Mouse (Mus musculus): ENCODE data around the gene Garem2.
A peak's percentile ranks its signal among the peaks of the same experiment; 100 is the strongest.
"Not testable (repeated sequence)": the region's sequence is repeated elsewhere in the genome, so short reads cannot be mapped to it uniquely, and the experiment has no call there.

Garem2 gene

DNA sequence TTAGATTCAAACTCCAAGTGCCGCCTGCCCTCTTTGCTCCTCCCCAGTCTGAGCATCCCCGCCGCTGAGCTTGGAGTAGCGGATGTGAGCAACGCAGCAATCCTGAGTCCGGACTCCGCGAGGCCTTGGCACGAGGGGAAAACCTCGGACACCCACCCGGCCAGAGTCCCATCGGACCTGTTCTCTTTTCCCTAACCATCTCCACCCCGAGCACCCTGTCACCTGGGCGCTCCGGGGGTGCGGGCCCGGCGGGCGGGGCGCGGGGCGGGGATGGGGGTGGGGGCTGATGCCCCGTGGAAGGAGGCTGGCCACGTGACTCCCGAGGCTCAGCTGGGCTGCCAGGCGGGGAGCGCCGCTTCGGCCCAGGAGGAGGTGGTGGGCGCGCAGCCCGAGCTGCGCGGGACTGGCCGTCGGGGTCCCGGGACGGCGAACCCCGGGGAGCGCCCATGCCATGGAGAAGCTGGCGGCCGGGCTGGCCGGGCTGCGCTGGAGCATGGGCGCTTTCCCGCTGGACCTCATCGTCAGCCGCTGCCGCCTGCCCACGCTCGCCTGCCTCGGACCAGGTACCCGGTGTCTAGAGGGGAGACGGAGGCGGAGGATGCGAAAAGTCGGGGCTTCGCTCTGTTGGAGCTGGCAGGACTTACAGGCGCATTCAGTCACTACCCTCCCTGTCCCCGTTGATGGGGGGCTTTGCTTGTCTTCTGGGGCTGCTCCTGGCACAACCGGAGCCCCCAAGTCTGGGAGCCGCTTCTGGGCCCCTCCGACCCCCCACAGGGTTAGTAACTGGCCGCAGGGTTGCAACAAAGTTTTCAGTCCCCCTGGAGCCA lies at the start of gene Garem2:
Gene Garem2, plus strand, starts transcription at position 321 of the 827 bp plus-strand sequence.
- no peak for DNase-seq (ENCODE audit: low spot score in 2 of 2)

DNA sequence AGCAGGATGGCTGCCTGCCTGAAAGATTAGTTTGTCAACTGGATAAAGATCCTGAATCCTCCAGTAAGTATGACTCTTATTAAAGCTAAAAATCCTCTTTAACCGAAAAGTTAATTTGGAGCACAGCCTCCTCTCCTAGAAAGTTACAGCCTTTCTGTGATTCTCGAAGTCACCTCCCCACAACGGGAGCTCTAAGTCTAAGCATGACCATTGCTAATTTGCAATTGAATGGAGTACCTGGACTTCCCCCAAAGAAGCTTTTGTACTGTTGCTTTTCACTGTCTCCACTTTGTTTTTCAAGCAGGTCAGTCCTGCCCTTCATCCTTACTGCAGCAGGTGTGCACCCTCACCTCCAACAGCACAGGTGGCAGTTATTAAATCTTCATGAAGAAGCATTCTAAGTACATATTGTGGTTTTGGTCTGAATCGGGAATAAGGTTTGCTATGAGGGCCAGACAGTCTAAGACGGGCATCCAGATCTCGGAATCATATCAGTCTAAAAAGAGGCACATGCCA lies 46.7 kb upstream of the Garem2 start:
- no peak for DNase-seq (ENCODE audit: low spot score in 2 of 2)

DNA sequence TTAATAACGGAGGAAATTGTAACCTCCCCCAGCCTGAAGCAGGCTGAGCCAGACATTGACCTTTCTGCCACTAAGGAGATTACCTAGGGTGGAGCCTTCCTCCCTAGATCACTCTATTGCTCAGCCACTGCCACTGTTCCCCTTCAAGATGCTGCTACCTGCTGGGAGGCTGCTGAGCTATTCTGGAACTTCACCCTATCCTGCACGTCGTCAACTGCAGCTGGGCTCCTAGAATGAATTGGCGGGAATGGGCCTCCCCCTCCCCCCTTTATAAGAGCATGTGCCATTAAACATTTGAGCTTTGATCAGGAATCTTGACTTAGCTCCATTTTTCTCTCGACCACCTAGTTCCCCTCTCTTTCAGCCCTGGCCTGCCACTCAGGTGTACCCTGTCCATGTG lies 45.4 kb upstream of the Garem2 start:
- DNase-seq (ENCODE audit: low spot score in 2 of 2) = not testable (repeated sequence)

DNA sequence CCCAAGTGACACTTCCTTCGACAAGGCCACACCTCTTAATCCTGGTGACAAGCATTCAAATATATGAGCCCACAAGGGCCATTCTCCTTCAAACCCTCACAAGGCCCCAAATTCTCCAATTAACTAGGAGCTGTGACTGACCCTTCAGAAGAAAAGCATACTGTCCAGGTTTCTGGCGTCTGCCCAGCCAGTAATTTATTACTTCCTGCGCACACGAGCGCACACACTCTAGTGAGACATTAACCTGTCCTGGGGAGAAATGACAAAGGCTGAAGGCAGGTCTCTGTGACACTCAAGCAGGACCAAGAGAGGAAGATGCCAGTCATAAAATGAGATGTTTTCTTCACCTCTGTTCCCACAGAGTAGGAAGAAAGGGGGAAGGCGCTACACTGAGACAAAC lies 37.2 kb upstream of the Garem2 start:
- DNase-seq (ENCODE audit: low spot score in 2 of 2) = no peak

DNA sequence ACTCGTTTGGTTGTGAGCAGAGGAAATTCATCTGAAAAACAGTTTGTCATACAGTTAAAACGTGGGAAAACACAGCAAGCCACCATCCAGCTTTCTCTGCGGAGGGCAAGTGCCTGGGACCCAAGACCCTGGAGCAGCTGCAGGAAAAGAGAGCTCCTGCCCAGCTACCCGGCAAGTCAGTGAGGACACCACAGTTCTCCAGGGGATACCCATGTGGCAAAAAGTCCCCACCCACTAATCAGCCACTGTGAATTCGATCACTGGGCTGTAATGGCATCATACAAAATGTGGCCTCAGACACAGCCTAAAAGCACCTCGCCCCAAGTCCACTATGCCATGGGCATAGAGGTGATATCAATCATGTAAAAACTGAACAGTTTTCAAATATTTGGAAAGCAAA lies 33.3 kb upstream of the Garem2 start:
- no peak for DNase-seq (ENCODE audit: low spot score in 2 of 2)

DNA sequence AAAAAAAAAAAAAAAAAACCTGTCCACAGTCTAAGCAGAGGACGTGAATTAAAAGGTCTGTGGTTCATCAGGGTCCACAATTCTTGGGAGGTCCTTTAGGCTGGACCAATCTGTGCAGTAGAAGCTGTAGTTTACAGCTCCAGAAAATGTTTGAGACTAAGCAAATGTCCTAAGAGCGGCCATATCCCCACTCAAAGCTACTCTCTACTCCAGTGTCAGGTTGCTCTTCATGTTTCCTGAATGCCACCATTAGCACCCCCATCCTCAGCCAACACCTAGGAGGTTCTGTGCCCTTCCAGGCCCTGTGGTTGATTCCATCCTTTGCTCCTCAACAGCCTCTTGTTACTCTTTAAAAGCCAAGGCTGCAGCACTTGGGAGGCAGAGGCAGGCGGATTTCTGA lies 32.6 kb upstream of the Garem2 start:
- no peak for DNase-seq (ENCODE audit: low spot score in 2 of 2)

DNA sequence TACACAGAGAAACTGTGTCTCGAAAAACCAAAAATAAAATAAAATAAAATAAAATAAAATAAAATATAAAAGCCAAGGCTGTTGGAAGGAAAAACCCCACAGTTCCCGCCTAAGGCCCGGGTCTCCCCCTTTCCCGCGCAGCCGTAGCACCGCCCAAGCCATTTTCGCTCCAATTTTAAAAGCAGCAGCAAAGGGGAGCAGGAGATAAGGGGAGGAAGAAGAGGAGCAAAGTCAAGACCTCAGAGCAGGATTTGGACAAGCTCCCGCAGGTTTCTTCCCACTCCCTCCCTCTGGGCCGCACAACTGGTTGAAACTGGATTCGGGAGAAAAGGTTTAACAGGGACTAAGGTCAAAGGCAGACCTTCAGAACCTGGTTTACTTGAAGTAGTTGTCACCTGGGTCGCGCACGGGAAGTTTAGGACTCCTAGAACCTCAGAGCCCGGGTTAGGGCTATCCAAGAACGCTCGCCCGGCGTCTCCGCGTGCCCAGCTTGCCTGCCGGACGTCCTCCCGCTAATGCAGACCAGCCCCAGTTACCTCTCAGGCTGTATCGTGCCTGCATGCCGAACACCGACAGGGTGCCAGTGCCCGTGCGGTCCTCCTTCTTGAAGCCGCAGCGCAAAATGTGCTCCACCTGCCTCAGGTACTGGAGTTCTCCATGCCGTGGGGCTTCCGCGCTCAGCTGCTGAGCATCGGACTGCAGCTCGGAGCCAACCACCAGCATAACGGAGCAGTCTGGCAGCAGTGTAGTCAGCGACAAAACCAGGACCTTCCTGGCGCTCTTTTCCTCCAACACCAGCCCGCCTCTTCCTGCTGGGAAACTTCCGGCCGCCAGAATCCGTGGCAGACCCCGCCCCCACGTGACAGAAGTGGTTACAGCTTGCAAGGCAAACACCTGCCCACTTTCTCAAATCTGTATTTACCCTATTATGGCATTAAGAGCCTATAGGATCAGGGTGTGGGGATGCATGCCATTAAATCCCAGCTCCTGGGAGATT lies 31.8 kb upstream of the Garem2 start, which contains the start of gene Tyms:
Gene Tyms, minus strand, starts transcription at position 793 of the 997 bp plus-strand sequence.
- peak; percentile 67 to 81 for DNase-seq (ENCODE audit: low spot score in 2 of 2)

DNA sequence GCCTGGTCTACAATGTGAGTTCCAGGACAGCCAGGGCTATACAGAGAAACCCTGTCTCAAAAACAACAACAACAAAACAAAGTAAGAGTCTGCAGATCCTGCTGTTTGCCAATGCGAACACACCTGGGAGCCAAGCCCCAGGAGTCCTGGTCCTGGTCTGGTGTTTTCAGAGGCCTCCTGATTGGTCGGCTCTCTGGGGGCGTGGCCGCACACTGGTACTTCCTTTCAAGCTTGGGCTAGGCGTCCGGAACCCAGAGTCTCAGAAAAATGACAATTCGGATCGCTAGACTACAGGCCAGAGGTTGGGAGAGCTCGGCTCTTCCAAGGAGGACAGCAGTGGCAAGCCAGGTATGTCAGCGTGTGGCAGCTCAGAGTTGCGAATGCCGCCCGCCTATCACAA lies 12.3 kb upstream of the Garem2 start:
- DNase-seq (ENCODE audit: low spot score in 2 of 2) = no peak

DNA sequence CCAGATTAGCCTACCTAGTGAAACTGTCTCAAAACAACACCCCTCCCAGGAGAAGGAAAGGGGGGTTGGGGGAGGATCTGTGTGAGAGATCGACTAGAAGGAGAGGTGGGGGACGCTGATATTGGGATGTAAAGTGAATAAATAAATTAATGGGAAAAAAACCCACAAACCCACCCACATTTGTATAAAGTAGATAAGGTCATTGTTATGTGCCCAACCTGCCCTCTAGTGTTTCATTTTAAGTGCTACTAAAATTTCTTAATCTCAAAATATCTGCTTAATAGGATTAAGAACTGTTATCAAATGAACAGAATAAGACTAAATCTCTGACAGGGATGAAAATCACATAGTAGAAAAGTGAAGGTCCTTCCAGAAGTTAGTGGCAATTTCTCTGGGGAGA lies 10.6 kb upstream of the Garem2 start:
- DNase-seq (ENCODE audit: low spot score in 2 of 2) = no peak

DNA sequence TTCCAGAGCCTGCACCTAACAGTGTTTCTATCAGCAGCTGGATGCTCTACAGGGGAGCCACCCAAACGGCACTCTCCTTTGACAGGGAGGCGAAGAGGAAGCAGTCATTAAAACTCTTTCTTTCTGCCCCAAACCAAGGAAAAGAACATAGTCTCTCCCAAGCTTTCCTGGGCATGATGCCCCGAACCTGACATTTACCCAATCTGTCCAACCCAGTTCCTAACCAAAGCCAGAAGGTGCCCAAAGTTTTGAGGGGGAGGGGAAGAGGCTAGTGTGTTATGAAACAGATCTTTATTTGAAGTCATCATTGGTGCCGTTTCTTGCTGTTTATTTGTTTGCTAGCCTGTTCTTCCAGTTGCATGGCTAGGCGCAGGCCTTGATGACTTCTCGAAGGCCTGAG lies 9.2 kb upstream of the Garem2 start:
- DNase-seq (ENCODE audit: low spot score in 2 of 2) = no peak

DNA sequence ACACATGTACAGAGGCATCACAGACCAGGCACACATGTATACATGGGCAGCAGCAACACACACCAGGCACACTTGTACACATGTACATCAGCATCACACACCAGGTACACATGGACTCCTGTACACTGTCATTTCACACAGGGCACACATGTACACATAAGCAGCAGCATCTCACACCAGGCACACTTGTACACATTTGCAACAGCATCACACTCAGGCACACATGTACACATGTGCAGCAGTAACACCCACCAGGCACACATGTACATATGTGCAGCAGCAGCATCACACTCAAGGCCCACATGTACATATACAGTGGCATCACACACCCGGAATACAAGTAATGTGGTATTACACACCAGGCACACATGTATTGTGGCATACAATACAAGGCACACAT lies 6.7 kb upstream of the Garem2 start:
- no peak for DNase-seq (ENCODE audit: low spot score in 2 of 2)

DNA sequence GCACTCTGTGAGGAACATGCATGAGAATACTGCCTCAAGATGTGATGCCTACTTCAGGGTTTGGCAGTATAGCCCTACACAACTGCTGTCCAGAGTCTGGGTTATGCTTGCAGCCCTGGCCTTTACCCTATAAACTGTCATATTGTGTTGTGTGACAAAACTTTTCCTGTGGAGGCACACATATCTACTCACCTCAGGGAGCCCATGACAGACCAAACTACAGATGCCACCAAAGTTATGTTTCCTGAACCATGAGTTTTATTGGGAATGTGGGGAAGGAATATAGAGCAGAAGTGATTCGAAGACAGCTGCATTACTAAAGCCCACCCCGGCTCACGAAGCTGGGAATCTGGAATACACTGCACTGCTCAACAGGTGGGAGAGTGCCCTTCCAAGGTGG lies 1.6 kb upstream of the Garem2 start:
- DNase-seq (ENCODE audit: low spot score in 2 of 2) = no peak

DNA sequence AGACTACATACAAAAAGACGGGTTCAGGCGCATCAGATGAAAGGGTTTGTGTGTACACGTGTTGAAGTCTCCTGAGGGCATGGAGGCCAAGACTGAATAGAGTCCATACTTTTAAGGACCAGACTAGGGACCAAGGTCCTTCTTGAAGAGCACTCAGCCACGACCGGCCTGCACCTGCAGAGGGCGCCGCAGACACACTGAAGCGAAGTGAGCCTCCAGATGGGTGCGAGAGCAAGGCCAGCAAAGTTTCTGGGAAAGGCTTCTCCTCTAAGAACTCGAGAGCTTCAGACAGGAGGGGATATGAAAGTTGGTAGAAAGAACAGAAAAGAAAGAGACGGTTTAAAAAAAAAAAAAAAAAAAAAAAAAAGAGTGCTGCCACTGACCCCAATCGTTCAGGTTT lies 622 bp upstream of the Garem2 start:
- DNase-seq (ENCODE audit: low spot score in 2 of 2) = peak in 1 of 2 experiments; percentile 42

DNA sequence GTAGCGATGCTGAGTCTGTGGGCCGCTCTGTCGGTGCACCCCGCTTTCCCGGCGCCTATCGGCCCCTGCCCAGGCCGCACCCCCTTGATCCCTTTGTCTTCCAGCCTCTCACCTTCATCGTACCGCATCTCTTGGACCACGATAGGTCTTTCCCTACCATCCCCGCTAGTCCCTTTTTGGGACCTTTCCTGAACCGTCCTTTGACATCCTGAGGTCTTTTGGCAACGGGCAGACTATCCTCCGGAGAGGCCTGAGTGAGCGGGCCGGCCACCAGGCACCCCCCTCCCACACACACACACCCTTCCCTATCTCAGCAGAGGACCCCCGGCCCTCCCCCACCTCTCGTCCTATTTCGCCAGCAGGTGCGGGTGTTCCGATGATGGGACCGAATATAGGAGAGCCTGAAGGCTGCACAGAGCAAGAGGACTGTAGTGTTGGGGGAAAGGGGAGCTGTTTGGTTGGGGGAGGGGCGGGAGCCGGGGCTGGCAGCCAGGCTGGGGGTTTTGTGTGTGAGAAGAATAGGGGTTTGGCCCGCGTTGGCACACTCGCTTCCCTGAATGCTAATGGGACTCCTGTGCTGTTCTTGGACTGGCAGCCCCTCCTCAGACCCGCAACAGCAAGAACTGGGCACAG lies 823 bp downstream of the Garem2 start, which contains the start of gene 3110082J24Rik:
Gene 3110082J24Rik, minus strand, starts transcription at position 419 of the 633 bp plus-strand sequence.
- no peak for DNase-seq (ENCODE audit: low spot score in 2 of 2)

DNA sequence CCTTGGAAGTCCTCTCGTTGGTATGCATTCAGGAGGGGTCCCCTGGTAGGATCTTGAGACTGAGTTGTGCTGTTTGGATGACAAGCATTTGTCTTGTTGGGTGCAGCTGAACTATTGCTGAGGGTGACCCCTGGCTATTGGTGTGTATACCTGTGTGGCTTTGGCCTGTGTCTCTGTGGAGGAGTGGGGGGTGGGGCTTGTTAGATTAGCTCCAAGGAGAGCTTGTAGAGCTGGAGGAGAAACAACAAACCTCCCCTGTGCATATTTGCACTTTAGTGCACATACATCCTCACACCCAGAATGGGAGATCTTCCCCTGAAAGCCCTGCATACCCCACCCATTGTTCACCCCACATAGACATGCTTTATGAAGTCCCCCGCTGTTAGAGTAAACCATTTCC lies 1.8 kb downstream of the Garem2 start:
- no peak for DNase-seq (ENCODE audit: low spot score in 2 of 2)

DNA sequence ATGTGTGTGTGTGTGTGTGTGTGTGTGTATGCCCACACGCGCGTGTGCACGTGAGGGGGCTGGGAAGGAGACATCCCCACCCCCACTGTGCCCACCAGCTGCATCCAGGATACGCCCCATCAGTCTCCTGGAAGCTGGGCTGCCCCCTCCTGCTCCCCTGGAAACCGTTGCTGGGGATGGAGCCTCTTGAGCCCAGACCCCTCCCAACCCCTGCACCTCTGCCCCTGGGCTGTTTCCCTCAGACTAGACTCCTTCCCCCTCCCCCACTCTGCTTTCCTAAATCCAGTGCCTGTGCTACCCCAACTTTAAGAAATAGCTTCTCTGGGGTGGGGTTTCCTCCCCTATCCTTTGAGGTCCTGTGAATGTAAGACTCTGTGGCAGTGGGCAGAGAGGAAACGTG lies 2.2 kb downstream of the Garem2 start:
- DNase-seq (ENCODE audit: low spot score in 2 of 2) = no peak

DNA sequence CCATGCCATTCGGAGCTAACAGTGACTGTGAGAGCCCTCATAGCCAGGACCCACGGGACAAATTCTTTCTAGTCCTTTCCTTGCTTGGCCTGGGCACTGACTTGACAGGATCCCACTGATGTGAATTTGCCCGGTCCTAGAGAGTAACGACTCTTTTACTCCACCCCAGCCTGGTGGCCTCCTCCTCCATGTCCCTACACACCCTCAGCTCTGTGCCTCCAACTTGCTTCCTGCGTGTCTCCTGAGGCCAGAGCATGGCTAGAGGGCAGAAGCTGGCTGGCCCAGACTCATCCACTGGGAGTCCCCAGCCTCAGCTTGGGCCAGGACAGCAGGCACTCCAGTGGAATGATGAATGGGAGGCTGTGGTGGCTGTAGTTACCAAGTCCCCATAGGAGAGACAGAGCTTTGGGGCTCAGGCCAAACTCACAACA lies 2.7 kb downstream of the Garem2 start:
- DNase-seq (ENCODE audit: low spot score in 2 of 2) = no peak

DNA sequence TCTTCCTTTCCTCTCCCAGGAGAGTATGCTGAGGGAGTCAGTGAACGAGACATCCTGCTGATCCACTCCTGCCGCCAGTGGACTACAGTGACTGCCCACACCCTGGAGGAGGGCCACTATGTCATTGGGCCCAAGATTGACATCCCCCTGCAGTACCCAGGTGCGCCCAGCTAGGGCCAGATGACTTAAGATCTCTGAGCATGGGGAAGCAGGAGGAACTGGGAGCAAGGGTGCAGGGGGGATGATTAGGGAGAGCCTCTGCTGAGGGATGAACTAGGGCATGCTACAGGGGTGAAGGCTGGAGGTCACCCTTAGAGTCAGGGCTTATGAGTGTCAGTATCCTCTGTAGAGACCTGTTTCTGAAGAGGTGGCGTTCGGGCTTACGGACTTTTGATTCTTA lies 3.3 kb downstream of the Garem2 start:
- DNase-seq (ENCODE audit: low spot score in 2 of 2) = no peak

DNA sequence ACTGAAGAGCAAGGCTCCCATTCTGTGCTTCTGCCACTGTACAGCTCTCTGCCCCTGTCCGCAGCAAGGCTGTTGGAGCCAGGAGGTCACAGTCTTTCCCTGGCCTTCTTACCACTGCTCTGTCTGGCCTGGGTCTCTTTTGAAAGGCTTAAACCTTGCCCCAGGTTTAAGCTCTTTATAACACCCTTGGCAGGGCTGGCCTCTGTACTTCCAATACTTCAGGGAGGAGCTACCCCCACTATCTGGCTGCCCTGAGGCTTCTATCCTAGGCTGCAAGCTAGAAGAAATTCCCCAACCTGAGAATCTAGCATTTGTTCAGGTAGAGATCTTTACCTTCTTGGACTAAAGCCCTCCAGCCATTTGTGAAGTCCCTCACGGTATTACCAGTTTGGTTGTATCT lies 4.9 kb downstream of the Garem2 start:
- DNase-seq (ENCODE audit: low spot score in 2 of 2) = no peak

DNA sequence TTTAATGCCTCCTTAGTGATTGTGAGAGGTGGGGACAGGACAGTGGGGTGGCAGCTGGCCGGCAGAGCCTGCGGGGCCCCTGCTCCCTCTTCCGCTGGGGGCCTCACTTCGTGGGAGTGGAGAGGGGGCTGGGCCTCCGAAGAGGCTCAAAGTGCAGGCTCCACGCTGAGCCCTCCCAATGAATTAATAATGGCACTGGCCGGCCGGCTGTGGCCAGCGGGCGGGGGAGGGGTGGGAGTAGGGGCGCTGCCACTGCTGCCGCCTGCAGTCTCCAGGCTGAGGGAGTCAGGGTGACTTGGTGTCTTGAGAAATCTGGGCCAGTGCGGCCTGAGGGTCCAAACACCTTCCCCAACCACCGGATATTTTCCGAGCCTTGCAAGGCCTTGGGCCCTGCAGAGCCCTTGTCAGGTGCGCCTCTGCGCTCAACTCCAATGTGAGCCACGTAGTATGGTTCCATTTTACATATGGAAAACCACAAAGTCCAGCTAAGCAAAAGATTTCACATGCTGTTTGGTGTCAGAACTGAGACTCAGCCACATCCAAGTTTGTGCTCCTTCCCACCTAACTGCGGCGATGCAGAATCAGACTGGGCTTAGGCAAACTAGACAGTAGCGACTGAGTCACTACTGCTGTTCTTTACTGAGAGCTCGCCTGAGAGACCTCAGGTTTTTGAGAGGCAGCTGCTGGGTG lies 5.6 kb downstream of the Garem2 start:
- no peak for DNase-seq (ENCODE audit: low spot score in 2 of 2)

DNA sequence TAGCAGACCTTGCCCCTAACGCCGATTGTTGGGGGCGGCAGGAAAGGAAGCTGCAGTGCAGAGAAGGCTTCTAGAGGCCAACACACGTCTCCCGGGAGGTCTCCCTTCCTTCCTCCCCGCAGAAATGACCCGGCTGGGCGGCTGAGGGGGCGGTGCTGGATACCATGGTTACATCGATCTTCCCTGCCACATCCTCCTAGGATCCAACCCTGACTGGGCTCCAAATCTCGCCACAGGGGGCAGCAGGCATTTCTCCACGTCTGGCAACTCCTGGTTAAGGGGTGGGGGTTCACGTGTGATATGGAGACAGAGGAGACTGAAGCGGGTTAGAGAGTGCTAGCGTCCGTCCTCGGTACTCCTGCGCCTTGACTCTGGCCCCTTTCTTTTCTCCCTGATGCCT lies 6.2 kb downstream of the Garem2 start:
- DNase-seq (ENCODE audit: low spot score in 2 of 2) = no peak
